Mouse (Mus musculus): ENCODE results near the gene Zfp84. TPM values are rescaled to one million over a fixed set of nuclear protein-coding genes. Genes with fewer than 3 reads are reported as not detected.
"Not testable (repeated sequence)": the region's sequence is repeated elsewhere in the genome, so short reads cannot be mapped to it uniquely, and the experiment has no call there.

The Zfp84 gene
- 3.0 TPM for polyA plus RNA-seq (2012; fragmentation: generic; extraction: Trizol)
- long read RNA-seq, experiment 1, full-length matches to known transcripts: 2 of 3 reads
- long read RNA-seq, experiment 1, partial matches to known transcripts: 0 of 3 reads
- long read RNA-seq, experiment 1, other reads (novel, unspliced or antisense): 1 of 3 reads
- long read RNA-seq, experiment 2, full-length matches to known transcripts: 37 of 38 reads
- long read RNA-seq, experiment 2, partial matches to known transcripts: 0 of 38 reads
- long read RNA-seq, experiment 2, other reads (novel, unspliced or antisense): 1 of 38 reads

GRCm38 (mm10) chr7:29768090-29768900 is at the start of gene Zfp84:
TSS of gene Zfp84 (plus strand) at chr7:29768552.
- Histone ChIP-seq H3ac (ENCODE audit: control insufficient read depth, insufficient read length, low read depth) (peak within 1 kb of the TSS; percentile 75), H3K36me3 (ENCODE audit: control insufficient read depth, insufficient read depth) (peaks cover 22% of the 10 kb centered on the region), H3K4me3 (ENCODE audit: insufficient read depth, poor library complexity, severe bottlenecking) (peak within 1 kb of the TSS; percentile 82), H3K27me3 (ENCODE audit: control insufficient read depth, insufficient read depth, insufficient read length) (no peaks in the 10 kb centered on the region), H3K79me3 (ENCODE audit: low read depth) (peaks cover 28% of the 10 kb centered on the region), H3K79me2 (ENCODE audit: control insufficient read depth, insufficient read depth) (peaks cover 29% of the 10 kb centered on the region)
- TF ChIP-seq MAX (IDR thresholded peaks at IDR 0.05) (peak; percentile 79), FOSL1 (IDR thresholded peaks at IDR 0.05; ENCODE audit: insufficient read depth, low read length, poor library complexity, severe bottlenecking) (no peak), USF1 (IDR thresholded peaks at IDR 0.05; ENCODE audit: low read depth) (peak; percentile 35)

- not testable (repeated sequence) for H3K36me3 ChIP-seq (ENCODE audit: control insufficient read depth, insufficient read depth); H3K4me3 ChIP-seq (ENCODE audit: insufficient read depth, poor library complexity, severe bottlenecking); H3ac ChIP-seq (ENCODE audit: control insufficient read depth, insufficient read length, low read depth); H3K79me3 ChIP-seq (ENCODE audit: low read depth); H3K79me2 ChIP-seq (ENCODE audit: control insufficient read depth, insufficient read depth); H3K27me3 ChIP-seq (ENCODE audit: control insufficient read depth, insufficient read depth, insufficient read length)
Observed at GRCm38 (mm10) chr7:29725461-29726142, 42.8 kb upstream of the Zfp84 start.

GRCm38 (mm10) chr7:29726860-29727259 is 41.5 kb upstream of the Zfp84 start, which contains the start of gene Catsperg2:
TSS of gene Catsperg2 (minus strand) at chr7:29727032.
- H3ac ChIP-seq (ENCODE audit: control insufficient read depth, insufficient read length, low read depth); H3K4me3 ChIP-seq (ENCODE audit: insufficient read depth, poor library complexity, severe bottlenecking); H3K79me2 ChIP-seq (ENCODE audit: control insufficient read depth, insufficient read depth); H3K79me3 ChIP-seq (ENCODE audit: low read depth); H3K27me3 ChIP-seq (ENCODE audit: control insufficient read depth, insufficient read depth, insufficient read length); H3K36me3 ChIP-seq (ENCODE audit: control insufficient read depth, insufficient read depth): not testable (repeated sequence)

- TF ChIP-seq USF1 (IDR thresholded peaks at IDR 0.05; ENCODE audit: low read depth) (no peak), FOSL1 (IDR thresholded peaks at IDR 0.05; ENCODE audit: insufficient read depth, low read length, poor library complexity, severe bottlenecking) (no peak), MAX (IDR thresholded peaks at IDR 0.05) (no peak), CTCF (IDR thresholded peaks at IDR 0.05; ENCODE audit: control insufficient read depth, insufficient read depth, insufficient read length) (no peak), MYOG (IDR thresholded peaks at IDR 0.05; ENCODE audit: control insufficient read depth, extremely low read depth, insufficient read length) (no peak), MYOD1 (IDR thresholded peaks at IDR 0.05; ENCODE audit: control insufficient read depth, insufficient read length, low read depth) (no peak), CEBPB (IDR thresholded peaks at IDR 0.05; ENCODE audit: low read depth) (no peak)
- no peaks in the 10 kb centered on the region for H3K36me3 ChIP-seq (ENCODE audit: control insufficient read depth, insufficient read depth)
- H3K4me3 ChIP-seq (ENCODE audit: insufficient read depth, poor library complexity, severe bottlenecking): no peak overlapping the region
- H3K79me3 ChIP-seq (ENCODE audit: low read depth): no peaks in the 10 kb centered on the region
- no peaks in the 10 kb centered on the region for H3K79me2 ChIP-seq (ENCODE audit: control insufficient read depth, insufficient read depth)
- H3ac ChIP-seq (ENCODE audit: control insufficient read depth, insufficient read length, low read depth): no peak overlapping the region
- H3K27me3 ChIP-seq (ENCODE audit: control insufficient read depth, insufficient read depth, insufficient read length): no peaks in the 10 kb centered on the region
Observed at GRCm38 (mm10) chr7:29728055-29728454, 40.3 kb upstream of the Zfp84 start.

- H3ac ChIP-seq (ENCODE audit: control insufficient read depth, insufficient read length, low read depth): no peak overlapping the region
- H3K4me3 ChIP-seq (ENCODE audit: insufficient read depth, poor library complexity, severe bottlenecking): no peak overlapping the region
- no peaks in the 10 kb centered on the region for H3K79me2 ChIP-seq (ENCODE audit: control insufficient read depth, insufficient read depth)
- no peaks in the 10 kb centered on the region for H3K79me3 ChIP-seq (ENCODE audit: low read depth)
- TF ChIP-seq USF1 (IDR thresholded peaks at IDR 0.05; ENCODE audit: low read depth) (no peak), MYOG (IDR thresholded peaks at IDR 0.05; ENCODE audit: control insufficient read depth, extremely low read depth, insufficient read length) (no peak), CTCF (IDR thresholded peaks at IDR 0.05; ENCODE audit: control insufficient read depth, insufficient read depth, insufficient read length) (no peak), MYOD1 (IDR thresholded peaks at IDR 0.05; ENCODE audit: control insufficient read depth, insufficient read length, low read depth) (no peak), MAX (IDR thresholded peaks at IDR 0.05) (no peak), FOSL1 (IDR thresholded peaks at IDR 0.05; ENCODE audit: insufficient read depth, low read length, poor library complexity, severe bottlenecking) (no peak), CEBPB (IDR thresholded peaks at IDR 0.05; ENCODE audit: low read depth) (no peak)
- no peaks in the 10 kb centered on the region for H3K27me3 ChIP-seq (ENCODE audit: control insufficient read depth, insufficient read depth, insufficient read length)
- H3K36me3 ChIP-seq (ENCODE audit: control insufficient read depth, insufficient read depth): no peaks in the 10 kb centered on the region
Observed at GRCm38 (mm10) chr7:29742258-29742657, 26.1 kb upstream of the Zfp84 start.

- no peak overlapping the region for H3ac ChIP-seq (ENCODE audit: control insufficient read depth, insufficient read length, low read depth)
- no peak overlapping the region for H3K4me3 ChIP-seq (ENCODE audit: insufficient read depth, poor library complexity, severe bottlenecking)
- no peak for TF ChIP-seq FOSL1 (IDR thresholded peaks at IDR 0.05; ENCODE audit: insufficient read depth, low read length, poor library complexity, severe bottlenecking)
- TF ChIP-seq MYOG (IDR thresholded peaks at IDR 0.05; ENCODE audit: control insufficient read depth, extremely low read depth, insufficient read length): no peak
- TF ChIP-seq MAX (IDR thresholded peaks at IDR 0.05): no peak
- no peak for TF ChIP-seq CEBPB (IDR thresholded peaks at IDR 0.05; ENCODE audit: low read depth)
- TF ChIP-seq USF1 (IDR thresholded peaks at IDR 0.05; ENCODE audit: low read depth): no peak
- no peak for TF ChIP-seq MYOD1 (IDR thresholded peaks at IDR 0.05; ENCODE audit: control insufficient read depth, insufficient read length, low read depth)
- no peak for TF ChIP-seq CTCF (IDR thresholded peaks at IDR 0.05; ENCODE audit: control insufficient read depth, insufficient read depth, insufficient read length)
- H3K36me3 ChIP-seq (ENCODE audit: control insufficient read depth, insufficient read depth): no peaks in the 10 kb centered on the region
- H3K27me3 ChIP-seq (ENCODE audit: control insufficient read depth, insufficient read depth, insufficient read length): no peaks in the 10 kb centered on the region
- no peaks in the 10 kb centered on the region for H3K79me3 ChIP-seq (ENCODE audit: low read depth)
- H3K79me2 ChIP-seq (ENCODE audit: control insufficient read depth, insufficient read depth): no peaks in the 10 kb centered on the region
Observed at GRCm38 (mm10) chr7:29760476-29760875, 7.9 kb upstream of the Zfp84 start.

Measured in C2C12 (cell line).